Mouse (Mus musculus): Measurements from ENCODE around the gene Megf11.

The Megf11 gene

DNA sequence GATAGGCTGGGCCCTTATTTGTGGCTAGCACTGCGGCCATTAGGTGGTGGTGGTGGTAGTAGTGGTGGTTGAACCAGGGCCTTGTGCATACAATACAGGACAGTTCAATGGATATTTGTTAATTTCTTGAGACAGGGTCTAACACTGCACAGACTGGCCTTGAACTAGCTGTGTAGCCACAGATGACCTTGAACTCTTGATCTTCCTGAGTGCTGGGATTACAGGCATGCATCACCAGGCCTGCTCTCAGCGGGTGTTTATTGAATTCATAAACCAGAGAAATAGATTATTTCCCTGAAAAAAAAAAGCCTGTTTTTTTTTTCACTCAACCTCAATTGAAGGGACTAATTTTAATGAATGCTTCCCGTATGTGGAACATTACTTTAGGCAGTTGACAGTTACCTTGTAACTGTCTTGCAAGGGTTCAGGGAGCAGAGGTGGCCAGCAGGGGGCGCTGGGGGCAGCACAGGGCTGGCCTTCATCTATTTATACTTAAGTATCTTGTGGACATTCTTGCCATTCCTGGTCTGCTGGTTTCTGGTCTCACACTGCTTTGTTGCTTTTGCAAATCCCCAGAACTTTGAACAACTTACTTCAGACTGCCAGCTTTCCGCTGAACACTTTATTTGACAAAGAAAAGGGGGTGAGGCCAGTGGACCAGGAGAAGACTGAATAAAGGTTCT is 8.6 kb downstream of the Megf11 start:
- DNase-seq (ENCODE audit: low spot score in 2 of 2) = peak; percentile 49 to 68

DNA sequence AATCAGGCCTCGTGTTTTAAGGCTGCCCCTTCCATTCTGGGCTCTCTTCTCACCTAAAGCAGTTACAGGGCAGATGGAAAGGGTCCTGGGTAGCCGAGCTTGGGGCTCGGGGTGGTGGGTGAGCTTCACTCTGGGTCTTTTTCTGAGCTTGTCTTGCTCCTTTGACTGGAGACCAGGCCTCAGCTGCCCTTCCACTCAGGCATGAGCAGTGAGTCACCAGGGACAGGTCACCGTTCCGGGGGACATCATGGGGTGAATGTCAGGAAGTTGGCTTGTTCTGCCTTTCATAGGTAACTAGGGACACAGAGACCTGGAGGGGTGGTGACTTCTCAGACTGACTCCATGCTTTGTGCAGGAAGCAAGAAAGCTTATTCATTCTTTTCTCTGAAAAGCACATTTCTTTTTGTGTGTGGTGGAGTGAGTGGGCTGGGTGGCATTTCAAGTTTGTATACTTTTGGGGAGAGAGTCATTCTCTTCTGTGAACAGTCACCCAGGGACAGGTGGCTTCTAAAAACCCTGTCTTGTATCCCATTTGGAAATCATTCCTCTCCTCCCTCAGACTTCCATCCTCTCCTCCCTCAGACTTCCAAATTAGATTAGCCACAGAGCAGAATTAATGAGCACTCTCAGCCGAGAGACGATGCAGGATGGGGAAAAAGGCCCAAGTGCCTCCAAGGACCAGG is 10.0 kb downstream of the Megf11 start:
- DNase-seq (ENCODE audit: low spot score in 2 of 2) = no peak

- peak in 1 of 2 experiments; percentile 16 for DNase-seq (ENCODE audit: low spot score in 2 of 2)
Observed at GRCm38 (mm10) chr9:64397108-64397507, 11.7 kb downstream of the Megf11 start.

- DNase-seq (ENCODE audit: low spot score in 2 of 2) = no peak
Observed at GRCm38 (mm10) chr9:64399121-64399520, 13.7 kb downstream of the Megf11 start.

GRCm38 (mm10) chr9:64402141-64402540 is 16.7 kb downstream of the Megf11 start:
- DNase-seq (ENCODE audit: low spot score in 2 of 2) = no peak

- DNase-seq (ENCODE audit: low spot score in 2 of 2) = no peak
Observed at GRCm38 (mm10) chr9:64406841-64407240, 21.4 kb downstream of the Megf11 start.

DNA sequence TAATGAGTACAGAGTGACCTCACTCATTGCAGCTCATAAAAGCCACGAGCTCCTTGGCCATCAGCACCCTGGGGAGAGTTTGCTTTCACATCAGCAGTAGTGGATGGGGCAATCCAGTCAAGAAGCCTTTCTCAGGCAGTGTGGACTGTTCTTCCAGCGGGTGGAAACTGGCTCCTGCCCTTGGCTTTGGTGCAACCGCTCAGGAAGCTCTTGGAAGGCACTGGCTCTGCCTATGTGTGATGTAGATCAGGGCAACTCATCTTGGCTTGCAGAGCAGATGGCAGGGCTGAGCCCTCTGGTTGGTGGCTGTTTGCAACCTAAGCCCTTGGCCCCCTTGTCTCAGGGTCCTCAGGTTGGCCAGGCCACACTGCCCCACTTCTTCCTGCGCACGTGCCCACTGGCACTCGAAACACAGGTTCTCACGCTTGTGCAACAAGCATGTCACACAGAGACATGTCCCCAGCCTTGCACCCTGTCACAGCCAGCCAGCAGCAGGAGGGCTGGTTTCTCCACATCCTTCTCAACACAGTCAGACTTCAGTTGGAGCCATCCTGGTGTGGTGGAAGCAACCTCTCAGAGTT is 22.1 kb downstream of the Megf11 start:
- no peak for DNase-seq (ENCODE audit: low spot score in 2 of 2)

DNA sequence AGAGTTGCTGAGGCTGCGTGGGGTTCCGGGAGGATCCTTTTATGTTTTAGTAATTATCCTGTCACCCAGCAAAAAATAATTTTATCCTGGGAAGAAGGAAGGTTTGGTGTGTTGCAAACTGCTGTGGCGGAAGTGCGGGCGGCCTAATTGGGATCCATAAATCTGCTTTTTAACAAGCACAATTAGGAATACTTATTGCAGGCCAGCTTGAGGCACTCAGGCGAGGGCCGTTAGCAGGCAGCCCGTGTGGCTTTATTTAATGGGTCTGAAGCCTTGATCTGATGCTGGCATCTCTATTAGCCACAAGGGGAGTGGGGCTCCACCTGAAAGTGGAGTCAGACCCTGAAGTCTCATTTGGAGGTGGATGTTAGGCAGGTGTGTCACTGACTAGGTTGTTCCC is 23.4 kb downstream of the Megf11 start:
- DNase-seq (ENCODE audit: low spot score in 2 of 2) = no peak

DNA sequence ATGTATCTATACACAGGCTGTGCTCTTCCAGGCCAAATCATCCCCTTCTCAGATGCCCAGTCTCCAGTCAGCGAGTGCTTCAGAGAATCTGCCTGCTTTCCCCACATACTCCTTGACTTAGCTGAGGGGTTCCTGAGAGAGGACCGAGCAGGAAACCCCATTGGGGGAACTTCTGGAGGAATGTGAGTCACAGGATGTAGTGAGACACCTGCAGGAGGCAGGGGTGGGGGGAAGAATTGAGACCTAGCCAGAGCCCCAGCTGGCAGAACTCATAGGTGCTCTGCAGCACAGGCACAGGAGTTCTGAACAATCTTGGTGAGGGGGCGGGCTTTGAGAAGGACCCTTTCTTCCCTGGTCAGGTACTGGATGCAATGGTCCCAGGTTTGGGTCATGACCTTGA is 35.0 kb downstream of the Megf11 start:
- DNase-seq (ENCODE audit: low spot score in 2 of 2) = no peak

GRCm38 (mm10) chr9:64421986-64422616 is 36.7 kb downstream of the Megf11 start:
- no peak for DNase-seq (ENCODE audit: low spot score in 2 of 2)

DNA sequence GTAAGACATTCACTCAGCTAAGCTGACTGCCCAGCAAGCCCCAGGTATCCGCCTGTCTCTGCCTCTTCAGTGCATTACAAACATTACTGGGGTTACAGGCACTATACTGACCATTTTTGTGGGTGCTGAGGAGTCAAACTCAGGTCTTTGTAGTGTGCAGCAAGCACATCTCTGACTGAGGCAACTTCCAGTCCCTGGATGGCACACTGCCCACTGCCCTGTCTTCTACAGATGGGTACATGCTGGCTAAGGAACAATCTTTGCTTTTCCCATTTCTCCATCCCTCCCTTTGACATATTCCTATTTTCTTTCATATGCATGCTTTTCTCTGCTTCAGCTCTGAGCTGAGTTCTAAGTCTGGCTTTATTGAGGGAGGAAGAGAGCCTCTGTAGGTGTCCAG is 38.5 kb downstream of the Megf11 start:
- DNase-seq (ENCODE audit: low spot score in 2 of 2) = no peak

GRCm38 (mm10) chr9:64436121-64436520 is 50.7 kb downstream of the Megf11 start:
- no peak for DNase-seq (ENCODE audit: low spot score in 2 of 2)

GRCm38 (mm10) chr9:64440101-64440500 is 54.7 kb downstream of the Megf11 start:
- DNase-seq (ENCODE audit: low spot score in 2 of 2) = no peak

- DNase-seq (ENCODE audit: low spot score in 2 of 2) = no peak
Observed at GRCm38 (mm10) chr9:64445981-64446380, 60.6 kb downstream of the Megf11 start.

GRCm38 (mm10) chr9:64447070-64447469 is 61.6 kb downstream of the Megf11 start:
- DNase-seq (ENCODE audit: low spot score in 2 of 2) = no peak

GRCm38 (mm10) chr9:64447522-64447921 is 62.1 kb downstream of the Megf11 start:
- DNase-seq (ENCODE audit: low spot score in 2 of 2) = no peak

DNA sequence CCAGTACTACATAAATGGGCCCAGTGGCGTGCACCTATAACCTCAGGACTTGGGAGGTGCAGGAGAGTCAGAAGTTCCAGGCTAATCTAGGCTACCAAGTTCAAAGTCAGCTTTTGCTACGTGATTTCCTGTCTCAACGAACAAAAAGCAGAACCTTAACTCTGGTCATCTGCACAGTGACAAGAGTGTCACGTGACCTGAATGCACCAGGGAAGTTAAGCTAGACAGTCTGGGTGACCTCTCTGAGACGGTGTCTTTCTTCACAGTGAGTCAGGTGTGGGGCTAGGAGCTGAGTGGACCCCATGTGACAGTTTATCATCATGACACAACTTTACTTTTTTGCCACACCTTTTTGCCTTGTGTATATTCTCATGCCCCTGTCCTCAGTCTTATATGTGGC is 67.3 kb downstream of the Megf11 start:
- DNase-seq (ENCODE audit: low spot score in 2 of 2) = no peak

- DNase-seq (ENCODE audit: low spot score in 2 of 2) = no peak
Observed at GRCm38 (mm10) chr9:64454196-64454595, 68.8 kb downstream of the Megf11 start.

- no peak for DNase-seq (ENCODE audit: low spot score in 2 of 2)
Observed at GRCm38 (mm10) chr9:64455910-64456309, 70.5 kb downstream of the Megf11 start.

DNA sequence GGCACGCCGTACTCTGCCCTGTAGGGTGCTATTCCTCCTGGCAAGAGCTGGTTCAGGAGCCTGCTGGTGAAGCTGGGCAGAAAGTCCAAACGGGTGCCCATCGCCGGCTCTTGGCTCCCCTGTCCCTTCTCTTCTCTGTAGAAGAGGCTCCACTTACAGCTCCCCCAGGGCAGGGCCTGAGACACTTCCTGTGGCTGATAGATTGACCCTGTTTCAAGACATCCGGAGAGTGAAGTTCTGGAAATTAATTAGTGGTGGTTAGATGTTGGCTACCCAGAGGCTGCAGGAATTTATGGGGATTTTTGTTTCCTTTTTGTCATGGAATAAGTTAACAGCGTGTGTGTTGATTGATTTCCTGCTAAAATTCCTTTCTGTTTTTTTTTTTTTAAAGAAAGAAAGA is 72.2 kb downstream of the Megf11 start:
- DNase-seq (ENCODE audit: low spot score in 2 of 2) = no peak

DNA sequence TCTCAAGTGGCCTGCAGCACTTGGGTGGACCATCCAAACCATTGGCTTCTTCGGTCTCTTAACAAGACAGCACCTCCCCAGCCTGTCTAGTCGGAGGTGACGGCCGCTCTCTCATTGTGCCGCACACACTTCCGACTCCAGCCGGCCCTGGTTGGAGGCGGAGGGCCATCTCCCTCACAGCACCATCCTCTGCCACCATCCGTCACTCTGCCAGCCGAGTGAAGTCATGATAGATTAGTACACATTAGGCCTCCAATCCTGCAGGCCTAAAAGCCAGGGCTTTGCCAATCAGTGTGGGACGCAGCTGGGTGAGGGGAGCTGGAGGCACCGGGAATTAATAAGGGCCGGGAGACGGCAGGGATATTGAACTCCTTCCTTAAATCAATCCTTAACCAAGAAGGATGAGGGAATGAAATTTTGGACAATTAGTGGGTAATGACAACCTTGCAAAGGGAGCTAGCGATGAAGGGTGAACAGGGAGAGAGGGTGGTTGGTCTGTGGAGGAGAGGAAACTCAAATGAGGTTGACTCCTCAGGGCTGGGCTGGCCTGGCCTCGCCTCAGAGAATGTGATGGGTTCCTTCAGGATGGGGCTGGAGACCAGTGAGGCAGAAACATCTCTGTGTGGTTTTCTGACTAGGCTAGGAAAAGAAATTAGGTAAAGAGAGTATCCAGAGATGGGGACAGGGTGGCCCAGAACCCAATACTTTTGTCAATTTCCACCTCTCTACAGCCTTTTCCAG is 76.3 kb downstream of the Megf11 start:
- DNase-seq (ENCODE audit: low spot score in 2 of 2) = no peak

DNA sequence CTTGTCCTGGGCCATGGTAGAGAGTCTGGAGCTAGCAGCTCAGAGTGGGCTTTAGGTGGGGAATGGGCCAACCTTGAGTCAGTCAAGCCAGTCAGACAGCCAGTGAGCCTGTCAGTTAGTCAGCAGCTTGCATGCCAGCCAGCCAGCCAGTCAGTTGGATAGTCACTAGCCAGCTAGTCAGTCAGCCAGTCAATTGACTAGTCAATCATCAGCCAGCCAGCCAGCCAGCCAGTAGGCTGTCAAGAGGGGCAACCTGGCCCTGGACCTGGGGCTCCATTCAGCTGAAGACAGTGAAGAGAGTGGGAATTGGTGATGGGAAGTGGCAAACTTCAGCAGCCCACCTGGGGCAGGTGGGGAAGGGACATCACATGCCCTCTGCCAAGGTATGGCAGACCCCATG is 77.4 kb downstream of the Megf11 start:
- no peak for DNase-seq (ENCODE audit: low spot score in 2 of 2)
